25 mouse cellular contexts compared by ENCODE assay signal in genomic region chr7:46998942-46999341, GRCm38 (mm10). TPM values are rescaled to one million over a fixed set of nuclear protein-coding genes. Genes with fewer than 3 reads are reported as not detected.
DNase-seq lines count a peak whose midpoint lies in the region; ATAC-seq and TF ChIP-seq lines count a peak whose summit lies in the region.
"Had no signal": no experiment of that assay in that cellular context is flagged by ENCODE, and none has a peak within 500 bp of the region (broad histone marks: within the 10 kb centered on the region; RNA-seq: fewer than 3 reads in every experiment).

No protein-coding gene starts in this region.

- peak overlapping the region; percentile 50; the same call in 1 of the 2 replicates for H3K27ac ChIP-seq in intestine, postnatal 0 days (ENCODE audit: low read depth, low read length)
- no peak overlapping the region for H3K27ac ChIP-seq in forebrain, embryonic 14.5 days (ENCODE audit: low read depth, low read length)
- H3K27ac ChIP-seq: limb, embryonic 13.5 days had no signal

- H3K36me3 ChIP-seq in G1E (replicated peaks), result peaks cover 75% of the 10 kb centered on the region
- H3K36me3 ChIP-seq in intestine, postnatal 0 days (ENCODE audit: control insufficient read depth, insufficient read depth), result peaks cover 48% of the 10 kb centered on the region
- H3K36me3 ChIP-seq in forebrain, embryonic 14.5 days (ENCODE audit: control insufficient read depth, insufficient read depth, low read length), result peaks cover 53% of the 10 kb centered on the region

- TF ChIP-seq CTCF in G1E (IDR thresholded peaks at IDR 0.05; ENCODE audit: low read depth, low read length), result no peak
- TF ChIP-seq CTCF in intestine, postnatal 0 days (IDR thresholded peaks at IDR 0.05; ENCODE audit: low read depth), result no peak

- H3K9ac ChIP-seq in intestine, postnatal 0 days (ENCODE audit: low read depth, low read length), result no peak overlapping the region
- H3K9ac ChIP-seq in forebrain, embryonic 14.5 days (ENCODE audit: low read length), result no peak overlapping the region
- H3K9ac ChIP-seq: limb, embryonic 13.5 days had no signal

- no peak overlapping the region for H3K4me3 ChIP-seq in G1E (ENCODE audit: low read depth, low read length)
- no peak overlapping the region for H3K4me3 ChIP-seq in intestine, postnatal 0 days (ENCODE audit: low read depth, low read length)
- H3K4me3 ChIP-seq in forebrain, embryonic 14.5 days (ENCODE audit: low read depth, low read length), result no peak overlapping the region
- H3K4me3 ChIP-seq: limb, embryonic 13.5 days; megakaryocyte, embryonic 14.5 days had no signal

- no peak for DNase-seq in G1E (ENCODE audit: low spot score)
- DNase-seq in forebrain, embryonic 14.5 days (ENCODE audit: low spot score), result no peak
- no peak for DNase-seq in thymus, postnatal 14 days
- DNase-seq in right cerebral cortex, postnatal 4 days, result no peak
- DNase-seq: cerebellum, adult 8-10 months; gastrocnemius, postnatal 36 days; kidney, adult 11 months; thymus, postnatal 36 days had no signal

- WGBS in intestine, postnatal 0 days, result 64% methylated on average over 2 of the region's 2 CpGs
- 88% methylated on average over 2 of the region's 2 CpGs for WGBS in forebrain, embryonic 14.5 days

- H3K4me1 ChIP-seq in G1E (ENCODE audit: insufficient read depth, low read depth, low read length), result peaks cover 60% of the 10 kb centered on the region
- peaks cover 11% of the 10 kb centered on the region; the same call in 1 of the 2 replicates for H3K4me1 ChIP-seq in intestine, postnatal 0 days (replicated peaks; ENCODE audit: control insufficient read depth, insufficient read depth, low read length)
- peaks cover 21% of the 10 kb centered on the region; the same call in 1 of the 2 replicates for H3K4me1 ChIP-seq in forebrain, embryonic 14.5 days (ENCODE audit: control insufficient read depth, insufficient read depth, low read length)

- ATAC-seq in G1E (ENCODE audit: extremely low read depth, insufficient number of reproducible peaks, low FRiP score, poor library complexity, severe bottlenecking), result peak; percentile 56
- ATAC-seq in common myeloid progenitor, adult 5-6 weeks (replicated peaks; ENCODE audit: low read depth, poor library complexity, severe bottlenecking), result peak; percentile 84
- peak; percentile 68 for ATAC-seq in intestine, postnatal 0 days
- peak; percentile 57 for ATAC-seq in megakaryocyte progenitor cell, adult 5-6 weeks (replicated peaks; ENCODE audit: poor library complexity)
- no peak for ATAC-seq in inflammation-experienced regulatory T-cells, adult 6 months
- ATAC-seq in forebrain, embryonic 14.5 days, result no peak
- ATAC-seq: CD4-positive, CD25-positive, alpha-beta regulatory T cell, adult 4 months; forebrain, embryonic 16.5 days; midbrain, embryonic 16.5 days had no signal

- H3K4me2 ChIP-seq in intestine, postnatal 0 days (replicated peaks; ENCODE audit: low read depth), result no peak overlapping the region
- no peak overlapping the region for H3K4me2 ChIP-seq in forebrain, embryonic 14.5 days (ENCODE audit: low read length)
- H3K4me2 ChIP-seq: limb, embryonic 13.5 days had no signal

- no peaks in the 10 kb centered on the region for H3K27me3 ChIP-seq in G1E (ENCODE audit: insufficient read depth, low read length)
- no peaks in the 10 kb centered on the region for H3K27me3 ChIP-seq in intestine, postnatal 0 days (replicated peaks; ENCODE audit: control insufficient read depth, insufficient read depth, low read length)
- no peaks in the 10 kb centered on the region for H3K27me3 ChIP-seq in forebrain, embryonic 14.5 days (replicated peaks; ENCODE audit: control insufficient read depth, insufficient read depth, low read length)
- H3K27me3 ChIP-seq: limb, embryonic 13.5 days; megakaryocyte, embryonic 14.5 days had no signal

- no peaks in the 10 kb centered on the region for H3K9me3 ChIP-seq in G1E (replicated peaks)
- no peaks in the 10 kb centered on the region for H3K9me3 ChIP-seq in intestine, postnatal 0 days (ENCODE audit: control insufficient read depth)
- no peaks in the 10 kb centered on the region for H3K9me3 ChIP-seq in forebrain, embryonic 14.5 days (replicated peaks; ENCODE audit: control insufficient read depth, low read length)
- H3K9me3 ChIP-seq: limb, embryonic 13.5 days; megakaryocyte, embryonic 14.5 days had no signal

RNA-seq across cellular contexts. Expression of gene Spty2d1, which starts 9.3 kb away (rescaled TPM):
- 36.4 and 41.9 TPM in 2 replicates for total RNA-seq in G1E (2014; fragmentation: Nextera tagmentation)
- total RNA-seq in G1E (2017), result 22.2 and 24.4 TPM in 2 replicates
- 6.0 and 6.7 TPM in 2 replicates for polyA plus RNA-seq in G1E (2012)
- 33.4 and 38.7 TPM in 2 replicates for total RNA-seq in common myeloid progenitor, adult 5-6 weeks (2017)
- polyA plus RNA-seq in intestine, postnatal 0 days (2015; fragmentation: Nextera tagmentation; extraction: Ambion mirVana), result 8.0 and 10.3 TPM in 2 replicates
- 30.4 and 34.9 TPM in 2 replicates for total RNA-seq in megakaryocyte progenitor cell, adult 5-6 weeks (2015)
- 25.4 and 30.7 TPM in 2 replicates for total RNA-seq in megakaryocyte progenitor cell, adult 5-6 weeks (2017)
- polyA plus RNA-seq in inflammation-experienced regulatory T-cells, adult 6 months (2017; shearing (Covaris generic)), result 10 to 100 TPM; 28.3 to 49.5 (median 29.4) TPM
- 7.8 and 9.3 TPM in 2 replicates for polyA plus RNA-seq in forebrain, embryonic 14.5 days (2014; fragmentation: Nextera tagmentation; extraction: Ambion mirVana)

RNA-seq across cellular contexts. Expression of gene Gm9999, which starts 15.6 kb away (rescaled TPM):
- total RNA-seq in G1E (2014; fragmentation: Nextera tagmentation) (not detected in 2 replicates), G1E (2017) (0.76 TPM in 1 of 2 replicates, not detected in the other)
- polyA plus RNA-seq in G1E (2012), result not detected in 2 replicates
- not detected in 2 replicates for total RNA-seq in common myeloid progenitor, adult 5-6 weeks (2017)
- not detected in 2 replicates for polyA plus RNA-seq in intestine, postnatal 0 days (2015; fragmentation: Nextera tagmentation; extraction: Ambion mirVana)
- total RNA-seq in megakaryocyte progenitor cell, adult 5-6 weeks (2015), result not detected in 2 replicates
- total RNA-seq in megakaryocyte progenitor cell, adult 5-6 weeks (2017), result not detected in 2 replicates
- not detected for polyA plus RNA-seq in inflammation-experienced regulatory T-cells, adult 6 months (2017; shearing (Covaris generic))
- not detected in 2 replicates for polyA plus RNA-seq in forebrain, embryonic 14.5 days (2014; fragmentation: Nextera tagmentation; extraction: Ambion mirVana)
- total RNA-seq: adrenal gland, adult 18-20 months; gastrocnemius, postnatal 36 days; layer of hippocampus, postnatal 25 days; left cerebral cortex, postnatal 14 days had no signal
- polyA plus RNA-seq: CD4-positive, CD25-positive, alpha-beta regulatory T cell, adult 4 months; embryonic facial prominence, embryonic 14.5 days; forebrain, embryonic 16.5 days; heart, postnatal 0 days; hindbrain, embryonic 11.5 days; kidney, postnatal 0 days; limb, embryonic 13.5 days; lung, embryonic 16.5 days; midbrain, embryonic 16.5 days had no signal

RNA-seq across cellular contexts. Expression of gene Uevld, which starts 40.6 kb away (rescaled TPM):
- 14.5 and 18.1 TPM in 2 replicates for total RNA-seq in G1E (2014; fragmentation: Nextera tagmentation)
- total RNA-seq in G1E (2017), result 8.1 and 8.6 TPM in 2 replicates
- polyA plus RNA-seq in G1E (2012), result 0.11 and 0.18 TPM in 2 replicates
- total RNA-seq in common myeloid progenitor, adult 5-6 weeks (2017), result 12.7 and 14.1 TPM in 2 replicates
- 4.2 and 4.9 TPM in 2 replicates for polyA plus RNA-seq in intestine, postnatal 0 days (2015; fragmentation: Nextera tagmentation; extraction: Ambion mirVana)
- 15.5 and 19.6 TPM in 2 replicates for total RNA-seq in megakaryocyte progenitor cell, adult 5-6 weeks (2015)
- 11.1 and 11.9 TPM in 2 replicates for total RNA-seq in megakaryocyte progenitor cell, adult 5-6 weeks (2017)
- polyA plus RNA-seq in inflammation-experienced regulatory T-cells, adult 6 months (2017; shearing (Covaris generic)), result 10 to 100 TPM in 1 of 3 experiments, 1 to 10 TPM in 2; 7.7 to 12.0 (median 8.1) TPM
- polyA plus RNA-seq in forebrain, embryonic 14.5 days (2014; fragmentation: Nextera tagmentation; extraction: Ambion mirVana), result 7.4 and 8.2 TPM in 2 replicates

RNA-seq across cellular contexts. Expression of gene Tmem86a, which starts 51.5 kb away (rescaled TPM):
- 7.1 TPM in 1 of 2 replicates, not detected in the other for total RNA-seq in G1E (2014; fragmentation: Nextera tagmentation)
- total RNA-seq in G1E (2017), result not detected in 2 replicates
- 0.04 and 0.05 TPM in 2 replicates for polyA plus RNA-seq in G1E (2012)
- 0.63 and 2.5 TPM in 2 replicates for total RNA-seq in common myeloid progenitor, adult 5-6 weeks (2017)
- 43.8 and 48.0 TPM in 2 replicates for polyA plus RNA-seq in intestine, postnatal 0 days (2015; fragmentation: Nextera tagmentation; extraction: Ambion mirVana)
- total RNA-seq in megakaryocyte progenitor cell, adult 5-6 weeks (2015), result 2.3 and 4.0 TPM in 2 replicates
- total RNA-seq in megakaryocyte progenitor cell, adult 5-6 weeks (2017), result 1.4 and 2.2 TPM in 2 replicates
- 1 to 10 TPM; 1.5 to 6.6 (median 3.8) TPM for polyA plus RNA-seq in inflammation-experienced regulatory T-cells, adult 6 months (2017; shearing (Covaris generic))
- 22.0 and 24.1 TPM in 2 replicates for polyA plus RNA-seq in forebrain, embryonic 14.5 days (2014; fragmentation: Nextera tagmentation; extraction: Ambion mirVana)

Comparison
In these comparisons a context has a peak if more than half of its experiments do, and no peak if none do; other contexts are left out.
1. ATAC-seq: peak in G1E (single experiment), common myeloid progenitor, adult 5-6 weeks (single experiment), intestine, postnatal 0 days (single experiment) and megakaryocyte progenitor cell, adult 5-6 weeks (single experiment); none in inflammation-experienced regulatory T-cells, adult 6 months (single experiment) and forebrain, embryonic 14.5 days (single experiment).